Mouse (Mus musculus) testis, adult 10 weeks (tissue): Measurements from ENCODE around the gene Ttc22. TPM values are rescaled to one million over a fixed set of nuclear protein-coding genes. Genes with fewer than 3 reads are reported as not detected.

ENCODE experiments used
- polyA plus RNA-seq: library from polyadenylated mRNA; stranded (reverse); fragments of 350-450 nt; fragmentation: Illumina TruSeq; extraction: RNeasy Lipid Tissue Mini Kit (QIAGEN cat#74804); gene quantifications from one replicate; pipeline ENCODE4 v1.2.3, GENCODE M21; 2014; ENCODE audit warnings: low read depth, low replicate concordance

Gene Ttc22
- not detected for polyA plus RNA-seq

DNA sequence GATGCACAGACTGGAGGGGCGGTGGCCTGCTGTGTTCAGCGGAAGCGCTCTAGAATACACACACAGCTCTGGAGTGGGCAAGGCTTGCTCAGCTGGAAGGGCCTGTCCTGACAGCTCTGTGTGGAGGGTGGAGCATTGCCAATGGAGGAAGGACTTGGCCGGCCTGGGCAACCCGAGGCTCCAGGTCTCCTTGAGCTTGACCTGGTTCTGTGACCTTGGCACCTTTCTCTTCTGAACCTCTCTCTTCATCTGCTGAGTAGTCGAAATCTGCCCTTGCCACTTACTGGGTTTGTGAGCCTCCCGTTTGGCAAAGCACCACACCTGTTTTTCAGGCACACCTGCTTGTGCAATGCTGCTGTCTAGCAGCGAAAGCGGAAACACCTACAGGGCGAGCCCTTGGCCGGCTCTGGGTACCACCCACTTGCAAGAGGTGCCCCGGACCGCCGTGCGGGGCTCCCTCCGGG lies at the start of gene Ttc22:
Ttc22 (plus strand) TSS at position 403 of the 464 bp plus-strand sequence.

DNA sequence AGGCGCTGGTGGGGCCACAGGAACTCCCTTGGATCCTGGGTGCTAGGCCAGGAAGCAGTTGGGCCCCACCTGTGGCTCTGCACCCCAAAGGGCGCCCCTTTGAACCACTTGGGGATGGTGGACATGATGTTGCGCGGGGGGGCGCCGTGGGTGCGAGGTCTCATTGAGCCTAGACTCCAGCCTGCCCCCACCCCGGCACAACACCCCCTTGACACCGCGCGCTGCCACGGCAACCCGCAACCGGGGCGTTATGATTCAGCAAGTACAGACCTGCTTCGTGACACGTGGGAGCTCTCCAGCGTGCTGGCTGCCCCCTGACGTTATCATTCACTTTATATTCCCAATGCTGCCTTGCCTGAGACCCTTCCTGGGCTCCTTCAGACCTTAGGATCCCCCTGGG lies 5.2 kb upstream of the Ttc22 start, which contains the start of gene Lexm:
Lexm (minus strand) TSS at position 186 of the 400 bp plus-strand sequence.

DNA sequence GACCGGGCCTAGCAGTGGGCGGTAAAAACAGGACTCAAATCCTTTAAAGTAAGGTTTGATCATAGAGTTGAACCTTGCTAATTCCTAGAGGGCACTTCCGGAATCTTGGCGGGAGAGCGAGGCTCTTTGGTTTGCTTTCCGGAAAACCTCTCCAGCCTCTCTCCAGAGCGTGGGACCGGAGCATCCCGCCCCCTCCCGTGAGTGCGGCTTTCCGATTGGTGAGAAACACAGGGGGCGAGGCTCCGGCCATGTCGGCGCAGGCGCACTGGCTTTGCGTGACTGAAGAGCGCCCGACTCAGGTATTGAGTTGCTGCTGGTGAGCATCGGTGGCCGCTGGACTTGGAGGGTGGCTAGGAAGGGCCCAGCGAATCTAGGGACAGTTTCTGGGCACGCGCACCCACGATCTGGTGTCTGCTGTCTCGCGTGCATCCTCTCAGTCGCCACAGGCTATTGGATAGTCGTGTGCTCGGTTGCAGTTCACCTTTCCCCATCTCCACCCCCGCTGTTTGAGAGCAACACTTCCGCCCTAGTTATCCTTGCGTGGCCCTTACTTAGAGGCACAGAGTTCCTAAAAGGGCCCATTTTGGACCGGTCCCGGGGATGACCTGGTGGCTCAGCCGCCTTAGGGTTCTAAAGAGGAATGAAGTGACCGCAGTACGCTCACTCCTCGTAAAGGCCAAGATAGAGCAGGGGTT lies 28.7 kb downstream of the Ttc22 start, which contains the start of gene Pars2:
Pars2 (plus strand) TSS at position 237 of the 695 bp plus-strand sequence.

GRCm38 (mm10) chr4:106678442-106679118 lies 56.3 kb downstream of the Ttc22 start, which contains the start of gene Ttc4:
TSS of gene Ttc4 (minus strand) at chr4:106678944.

Other genes with a start within 250 kb of the Ttc22 start
- gene Pcsk9, start 158.1 kb upstream of the Ttc22 start, polyA plus RNA-seq, result not detected
- gene Bsnd, start 130.1 kb upstream of the Ttc22 start, polyA plus RNA-seq, result not detected
- 2.3 TPM for gene Dhcr24, start 61.4 kb upstream of the Ttc22 start, polyA plus RNA-seq
- gene Lexm, start 5.2 kb upstream of the Ttc22 start, polyA plus RNA-seq, result 33.7 TPM
- 0.60 TPM for gene Pars2, start 28.6 kb downstream of the Ttc22 start, polyA plus RNA-seq
- gene Ttc4, start 56.5 kb downstream of the Ttc22 start, polyA plus RNA-seq, result 142 TPM
- 34.2 TPM for gene Mroh7, start 108.5 kb downstream of the Ttc22 start, polyA plus RNA-seq
- not detected for gene Fam151a, start 111.5 kb downstream of the Ttc22 start, polyA plus RNA-seq
- 0.17 TPM for gene Acot11, start 182.6 kb downstream of the Ttc22 start, polyA plus RNA-seq